8 mouse cellular contexts compared by ENCODE assay signal in the genomic region with DNA sequence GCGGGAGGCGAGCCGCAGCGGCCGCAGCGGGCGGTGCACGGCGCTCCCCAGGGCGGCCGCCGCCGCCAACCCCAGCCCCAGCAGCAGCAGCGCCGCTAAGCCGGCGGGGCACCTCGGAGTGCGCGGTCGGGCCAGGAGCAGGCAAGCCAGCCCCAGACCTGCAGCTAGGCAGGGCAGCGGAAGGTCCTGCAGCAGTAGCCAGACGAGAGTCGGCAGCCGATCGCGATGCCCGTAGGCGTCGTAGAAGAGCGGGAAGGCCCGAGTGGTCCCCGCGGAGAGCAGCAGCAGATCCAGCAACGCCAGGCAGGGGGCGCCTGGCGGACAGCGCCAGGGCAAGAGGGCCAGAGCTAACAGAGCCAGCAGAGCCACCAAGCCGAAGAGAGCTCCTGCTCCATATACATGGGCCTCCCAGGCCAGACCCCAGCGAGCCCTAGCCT. TPM values are rescaled to one million over a fixed set of nuclear protein-coding genes. Genes with fewer than 3 reads are reported as not detected.
A peak's percentile ranks its signal among the peaks of the same experiment; 100 is the strongest.
DNase-seq lines count a peak whose midpoint lies in the region; ATAC-seq and TF ChIP-seq lines count a peak whose summit lies in the region.

No protein-coding gene starts in this region.

- peak; percentile 84 for DNase-seq in brain, adult 2 months (ENCODE audit: low read depth, low spot score)
- DNase-seq in liver, embryonic 11.5 days (ENCODE audit: low spot score) = peak; percentile 77
- peak; percentile 82 for DNase-seq in naive thymus-derived CD4-positive, alpha-beta T cell, adult 2 months (ENCODE audit: low read depth)
- DNase-seq in splenic B cell, adult 2 months (ENCODE audit: low read depth, low spot score) = peak; percentile 81

- no peaks in the 10 kb centered on the region for H3K9me3 ChIP-seq in heart, embryonic 13.5 days
- no peaks in the 10 kb centered on the region for H3K9me3 ChIP-seq in kidney, embryonic 16.5 days (ENCODE audit: low read length)
- no peaks in the 10 kb centered on the region for H3K9me3 ChIP-seq in liver, embryonic 11.5 days (ENCODE audit: control insufficient read depth, low read length)

- H3K9ac ChIP-seq in heart, embryonic 13.5 days = peak overlapping the region; percentile 71
- H3K9ac ChIP-seq in kidney, embryonic 16.5 days (replicated peaks; ENCODE audit: low read length) = peak overlapping the region; percentile 67
- peak overlapping the region; percentile 39; the same call in 1 of the 2 replicates for H3K9ac ChIP-seq in liver, embryonic 11.5 days (ENCODE audit: low read depth, low read length)

- H3K4me1 ChIP-seq in heart, embryonic 13.5 days = peaks cover 22% of the 10 kb centered on the region
- H3K4me1 ChIP-seq in kidney, embryonic 16.5 days (ENCODE audit: insufficient read depth, low read length) = peaks cover 18% of the 10 kb centered on the region
- peaks cover 6% of the 10 kb centered on the region; the same call in 1 of the 2 replicates for H3K4me1 ChIP-seq in liver, embryonic 11.5 days (replicated peaks; ENCODE audit: control insufficient read depth, insufficient read depth, low read length)

- H3K79me2 ChIP-seq in C2C12 (ENCODE audit: control insufficient read depth, insufficient read depth) = no peaks in the 10 kb centered on the region

- under 1% methylated on average over 40 of the region's 40 CpGs for WGBS in heart, embryonic 13.5 days
- under 1% methylated on average over 37 of the region's 40 CpGs for WGBS in kidney, embryonic 16.5 days
- WGBS in liver, embryonic 11.5 days = under 1% methylated on average over 40 of the region's 40 CpGs

- peak overlapping the region; percentile 78 for H3K4me2 ChIP-seq in heart, embryonic 13.5 days
- H3K4me2 ChIP-seq in kidney, embryonic 16.5 days (replicated peaks; ENCODE audit: low read depth, low read length) = peak overlapping the region; percentile 95
- H3K4me2 ChIP-seq in liver, embryonic 11.5 days = peak overlapping the region; percentile 88

- H3ac ChIP-seq in C2C12 (ENCODE audit: control insufficient read depth, insufficient read length, low read depth) = peak overlapping the region; percentile 88

- no peak overlapping the region for H3K27ac ChIP-seq in heart, embryonic 13.5 days (replicated peaks)
- H3K27ac ChIP-seq in kidney, embryonic 16.5 days (ENCODE audit: low read length) = no peak overlapping the region
- no peak overlapping the region for H3K27ac ChIP-seq in liver, embryonic 11.5 days (ENCODE audit: low read depth, low read length)

- no peak overlapping the region for H3K4me3 ChIP-seq in C2C12 (ENCODE audit: insufficient read depth, poor library complexity, severe bottlenecking)
- H3K4me3 ChIP-seq in heart, embryonic 13.5 days = peak overlapping the region; percentile 54
- peak overlapping the region; percentile 53 for H3K4me3 ChIP-seq in kidney, embryonic 16.5 days (ENCODE audit: low read length)
- H3K4me3 ChIP-seq in liver, embryonic 11.5 days (ENCODE audit: low read depth, low read length) = peak overlapping the region; percentile 51

- H3K79me3 ChIP-seq in C2C12 (ENCODE audit: low read depth) = no peaks in the 10 kb centered on the region

- 0 out of 2 replicates have a peak, but pooled peaks have one; percentile 29 for ATAC-seq in erythroid progenitor cell, adult 5-6 weeks (replicated peaks; ENCODE audit: low FRiP score, poor library complexity, severe bottlenecking)
- ATAC-seq in heart, embryonic 13.5 days (ENCODE audit: extremely low read depth, insufficient number of reproducible peaks, low FRiP score, low TSS enrichment) = 0 out of 2 replicates have a peak, but pooled peaks have one; percentile 27
- peak; percentile 90 for ATAC-seq in kidney, embryonic 16.5 days (ENCODE audit: low FRiP score, low TSS enrichment)
- ATAC-seq in liver, embryonic 11.5 days (replicated peaks; ENCODE audit: low FRiP score) = peak; percentile 62

- H3K27me3 ChIP-seq in C2C12 (ENCODE audit: control insufficient read depth, insufficient read depth, insufficient read length) = peaks cover 56% of the 10 kb centered on the region
- H3K27me3 ChIP-seq in heart, embryonic 13.5 days (replicated peaks) = peaks cover 95% of the 10 kb centered on the region
- H3K27me3 ChIP-seq in kidney, embryonic 16.5 days (ENCODE audit: insufficient read depth, low read length) = peaks cover 81% of the 10 kb centered on the region
- peaks cover 83% of the 10 kb centered on the region for H3K27me3 ChIP-seq in liver, embryonic 11.5 days (replicated peaks; ENCODE audit: control insufficient read depth, insufficient read depth, low read length)
- no peaks in the 10 kb centered on the region for H3K27me3 ChIP-seq in splenic B cell, adult 2 months (ENCODE audit: control insufficient read depth, insufficient read depth, low read length, poor library complexity, severe bottlenecking)

- H3K36me3 ChIP-seq in C2C12 (ENCODE audit: control insufficient read depth, insufficient read depth) = no peaks in the 10 kb centered on the region
- H3K36me3 ChIP-seq in heart, embryonic 13.5 days = no peaks in the 10 kb centered on the region
- H3K36me3 ChIP-seq in kidney, embryonic 16.5 days (ENCODE audit: insufficient read depth, low read length) = no peaks in the 10 kb centered on the region
- H3K36me3 ChIP-seq in liver, embryonic 11.5 days (ENCODE audit: control insufficient read depth, insufficient read depth, low read length) = no peaks in the 10 kb centered on the region
- H3K36me3 ChIP-seq in splenic B cell, adult 2 months (ENCODE audit: control insufficient read depth, insufficient read depth, low read length, poor library complexity, severe bottlenecking) = no peaks in the 10 kb centered on the region

- peak; percentile 97 for TF ChIP-seq CTCF in C2C12 (IDR thresholded peaks at IDR 0.05; ENCODE audit: control insufficient read depth, insufficient read depth, insufficient read length)

TF ChIP-seq in C2C12, 6 proteins besides CTCF, POLR2A, EP300 and RAD21:
- TF ChIP-seq MYOD1 (IDR thresholded peaks at IDR 0.05; ENCODE audit: control insufficient read depth, insufficient read length, low read depth) = no peak
- no peak for TF ChIP-seq MYOG (IDR thresholded peaks at IDR 0.05; ENCODE audit: control insufficient read depth, extremely low read depth, insufficient read length)
- peak; percentile 86 for TF ChIP-seq MAX (IDR thresholded peaks at IDR 0.05)
- no peak for TF ChIP-seq USF1 (IDR thresholded peaks at IDR 0.05; ENCODE audit: low read depth)
- no peak for TF ChIP-seq CEBPB (IDR thresholded peaks at IDR 0.05; ENCODE audit: low read depth)

RNA-seq across cellular contexts. Expression of a gene that starts 6.2 kb away (rescaled TPM):
- 18.2 TPM for polyA plus RNA-seq in C2C12 (2012; fragmentation: generic; extraction: Trizol)
- 16.9 and 17.6 TPM in 2 replicates for total RNA-seq in erythroid progenitor cell, adult 5-6 weeks (2015; ENCODE audit: low replicate concordance)
- total RNA-seq in erythroid progenitor cell, adult 5-6 weeks (2017; ENCODE audit: low replicate concordance) = 12.3 and 12.9 TPM in 2 replicates
- polyA plus RNA-seq in heart, embryonic 13.5 days (2015; fragmentation: Nextera tagmentation; extraction: Ambion mirVana) = 23.4 and 26.2 TPM in 2 replicates
- polyA plus RNA-seq in kidney, embryonic 16.5 days (2015; fragmentation: Nextera tagmentation; extraction: Ambion mirVana) = 45.9 and 53.6 TPM in 2 replicates
- polyA plus RNA-seq in liver, embryonic 11.5 days (2014; fragmentation: Nextera tagmentation; extraction: Ambion mirVana) = 48.4 and 54.6 TPM in 2 replicates

RNA-seq across cellular contexts. Expression of a gene that starts 8.4 kb away (rescaled TPM):
- 0.09 TPM for polyA plus RNA-seq in C2C12 (2012; fragmentation: generic; extraction: Trizol)
- total RNA-seq in erythroid progenitor cell, adult 5-6 weeks (2015; ENCODE audit: low replicate concordance) = not detected in 2 replicates
- not detected in 2 replicates for total RNA-seq in erythroid progenitor cell, adult 5-6 weeks (2017; ENCODE audit: low replicate concordance)
- polyA plus RNA-seq in heart, embryonic 13.5 days (2015; fragmentation: Nextera tagmentation; extraction: Ambion mirVana) = 1.5 and 2.4 TPM in 2 replicates
- 0.71 and 1.1 TPM in 2 replicates for polyA plus RNA-seq in kidney, embryonic 16.5 days (2015; fragmentation: Nextera tagmentation; extraction: Ambion mirVana)
- polyA plus RNA-seq in liver, embryonic 11.5 days (2014; fragmentation: Nextera tagmentation; extraction: Ambion mirVana) = 0.34 and 0.55 TPM in 2 replicates

RNA-seq across cellular contexts. Expression of a gene that starts 45.2 kb away (rescaled TPM):
- polyA plus RNA-seq in C2C12 (2012; fragmentation: generic; extraction: Trizol) = 65.9 TPM
- 4.2 and 20.9 TPM in 2 replicates for total RNA-seq in erythroid progenitor cell, adult 5-6 weeks (2015; ENCODE audit: low replicate concordance)
- total RNA-seq in erythroid progenitor cell, adult 5-6 weeks (2017; ENCODE audit: low replicate concordance) = 2.9 and 11.0 TPM in 2 replicates
- 34.7 and 36.6 TPM in 2 replicates for polyA plus RNA-seq in heart, embryonic 13.5 days (2015; fragmentation: Nextera tagmentation; extraction: Ambion mirVana)
- polyA plus RNA-seq in kidney, embryonic 16.5 days (2015; fragmentation: Nextera tagmentation; extraction: Ambion mirVana) = 49.1 and 50.3 TPM in 2 replicates
- polyA plus RNA-seq in liver, embryonic 11.5 days (2014; fragmentation: Nextera tagmentation; extraction: Ambion mirVana) = 26.5 and 26.7 TPM in 2 replicates

Comparison
In these comparisons a context has a peak if more than half of its experiments do, and no peak if none do; other contexts are left out.
1. ATAC-seq: peak in every context shown above with its lines; median percentile 90 in kidney, embryonic 16.5 days; 62 in liver, embryonic 11.5 days; 29 in erythroid progenitor cell, adult 5-6 weeks; 27 in heart, embryonic 13.5 days.